Mouse (Mus musculus): ENCODE data around the gene Coq8a. TPM values are rescaled to one million over a fixed set of nuclear protein-coding genes. Genes with fewer than 3 reads are reported as not detected.

The Coq8a gene
- total and polyA plus RNA-seq, 3 experiments, result 1.5 to 2.1 TPM; not detected in 1

DNA sequence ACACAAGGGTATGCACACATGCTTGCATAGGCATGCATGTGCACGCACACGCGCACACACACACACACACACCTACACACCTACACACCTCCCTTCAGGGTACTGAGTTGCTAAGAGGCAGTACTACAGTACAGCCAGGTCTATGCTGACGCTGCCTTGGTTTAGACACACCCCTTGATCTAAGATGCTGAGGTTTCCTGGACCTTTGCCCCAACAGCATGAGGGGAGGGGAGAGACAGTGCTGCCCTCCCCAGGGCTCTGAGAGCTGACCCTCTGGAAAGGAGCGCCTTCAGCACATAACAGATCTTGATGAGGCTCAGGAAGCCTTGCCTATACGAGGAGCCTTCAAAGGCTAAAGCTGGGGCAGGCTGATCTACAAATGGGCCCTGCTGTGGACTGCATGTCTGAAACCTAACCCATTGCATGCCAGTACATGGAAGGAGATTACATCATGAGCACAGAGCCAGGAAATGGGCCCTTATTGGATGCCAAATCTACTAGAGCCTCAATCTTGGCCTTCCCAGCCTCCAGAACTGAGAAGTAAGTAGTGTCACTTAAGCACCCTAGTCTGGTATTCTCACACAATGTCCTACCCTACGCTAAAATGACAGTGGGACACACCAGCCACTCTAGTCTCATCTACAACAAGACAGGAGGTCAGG lies 18.0 kb downstream of the Coq8a start:
- Histone ChIP-seq H3K27ac (ENCODE audit: control insufficient read depth, low read depth, low read length) (no peak overlapping the region), H3K4me3 (ENCODE audit: control insufficient read depth in 1 of 2, insufficient read depth in 1 of 2, low read depth in 2 of 2, low read length in 2 of 2) (no peak overlapping the region), H3K4me1 (ENCODE audit: control insufficient read depth in 1 of 2, insufficient read depth in 2 of 2, low read length in 2 of 2) (no peaks in the 10 kb centered on the region; a peak in 1 of 4 replicates), H3K9me3 (replicated peaks; ENCODE audit: insufficient read depth, low read length) (no peaks in the 10 kb centered on the region), H3K36me3 (ENCODE audit: control insufficient read depth in 1 of 2, insufficient read depth in 2 of 2, low read length in 2 of 2) (no peaks in the 10 kb centered on the region), H3K27me3 (ENCODE audit: control insufficient read depth in 1 of 2, insufficient read depth in 2 of 2, low read length in 2 of 2) (no peaks in the 10 kb centered on the region), H3K79me2 (ENCODE audit: control insufficient read depth, insufficient read depth, low read length, poor library complexity) (no peaks in the 10 kb centered on the region), H3K9ac (ENCODE audit: control insufficient read depth, low read depth, low read length, poor library complexity, severe bottlenecking) (no peak overlapping the region)
- TF ChIP-seq POLR2A (IDR thresholded peaks at IDR 0.05; ENCODE audit: control insufficient read depth in 1 of 2, insufficient read depth in 1 of 2, low read depth in 1 of 2, low read length in 2 of 2, poor library complexity in 1 of 2) (no peak), JUND (IDR thresholded peaks at IDR 0.05; ENCODE audit: low read depth, low read length) (no peak), USF1 (IDR thresholded peaks at IDR 0.05; ENCODE audit: low read depth, low read length) (no peak), MAFK (IDR thresholded peaks at IDR 0.05; ENCODE audit: borderline replicate concordance, low read depth, low read length) (no peak), UBTF (IDR thresholded peaks at IDR 0.05; ENCODE audit: borderline replicate concordance, insufficient read depth, low read depth, low read length) (no peak)
- DNase-seq (ENCODE audit: low read depth, low spot score), result no peak

GRCm38 (mm10) chr1:180179840-180180239 lies 19.6 kb downstream of the Coq8a start:
- H3K36me3 ChIP-seq (ENCODE audit: control insufficient read depth in 1 of 2, insufficient read depth in 2 of 2, low read length in 2 of 2), result no peaks in the 10 kb centered on the region

GRCm38 (mm10) chr1:180179100-180179499 lies 20.3 kb downstream of the Coq8a start:
- Histone ChIP-seq H3K4me1 (ENCODE audit: control insufficient read depth in 1 of 2, insufficient read depth in 2 of 2, low read length in 2 of 2) (no peaks in the 10 kb centered on the region; a peak in 1 of 4 replicates), H3K9me3 (replicated peaks; ENCODE audit: insufficient read depth, low read length) (no peaks in the 10 kb centered on the region), H3K4me3 (ENCODE audit: control insufficient read depth in 1 of 2, insufficient read depth in 1 of 2, low read depth in 2 of 2, low read length in 2 of 2) (no peak overlapping the region), H3K9ac (ENCODE audit: control insufficient read depth, low read depth, low read length, poor library complexity, severe bottlenecking) (no peak overlapping the region), H3K27me3 (ENCODE audit: control insufficient read depth in 1 of 2, insufficient read depth in 2 of 2, low read length in 2 of 2) (no peaks in the 10 kb centered on the region), H3K27ac (ENCODE audit: control insufficient read depth, low read depth, low read length) (no peak overlapping the region), H3K79me2 (ENCODE audit: control insufficient read depth, insufficient read depth, low read length, poor library complexity) (no peaks in the 10 kb centered on the region), H3K36me3 (ENCODE audit: control insufficient read depth in 1 of 2, insufficient read depth in 2 of 2, low read length in 2 of 2) (no peaks in the 10 kb centered on the region)
- TF ChIP-seq GABPA (IDR thresholded peaks at IDR 0.05; ENCODE audit: low read depth, low read length), result no peak
- TF ChIP-seq BHLHE40 (IDR thresholded peaks at IDR 0.05; ENCODE audit: borderline replicate concordance, low read depth, low read length), result no peak
- TF ChIP-seq EP300 (IDR thresholded peaks at IDR 0.05; ENCODE audit: low read depth in 1 of 2, low read length in 2 of 2), result no peak
- TF ChIP-seq USF1 (IDR thresholded peaks at IDR 0.05; ENCODE audit: low read depth, low read length), result no peak
- no peak for DNase-seq (ENCODE audit: low read depth, low spot score)

More at GRCm38 (mm10) chr1:180179840-180180239, 19.6 kb downstream of the Coq8a start:
- no peak for TF ChIP-seq USF2 (IDR thresholded peaks at IDR 0.05; ENCODE audit: borderline replicate concordance in 1 of 2, insufficient read depth in 1 of 2, low read depth in 1 of 2, low read length in 2 of 2)
- no peak for TF ChIP-seq BHLHE40 (IDR thresholded peaks at IDR 0.05; ENCODE audit: borderline replicate concordance, low read depth, low read length)
- no peak for TF ChIP-seq CTCF (IDR thresholded peaks at IDR 0.05 in 2 of 3, conservative IDR thresholded peaks at IDR 0.05 in 1 of 3; ENCODE audit: control insufficient read depth in 1 of 3, insufficient read depth in 1 of 3, low read depth in 2 of 3, low read length in 3 of 3, poor library complexity in 1 of 3, severe bottlenecking in 1 of 3)
- no peak for TF ChIP-seq MYC (IDR thresholded peaks at IDR 0.05; ENCODE audit: low read depth, low read length)
- no peak for TF ChIP-seq ZNF384 (IDR thresholded peaks at IDR 0.05; ENCODE audit: low read depth, low read length)
- no peak for TF ChIP-seq EP300 (IDR thresholded peaks at IDR 0.05; ENCODE audit: low read depth in 1 of 2, low read length in 2 of 2)
- no peak for TF ChIP-seq MAFK (IDR thresholded peaks at IDR 0.05; ENCODE audit: borderline replicate concordance, low read depth, low read length)
- TF ChIP-seq TCF12 (IDR thresholded peaks at IDR 0.05; ENCODE audit: low read depth, low read length), result no peak
- TF ChIP-seq USF1 (IDR thresholded peaks at IDR 0.05; ENCODE audit: low read depth, low read length), result no peak
- TF ChIP-seq POLR2AphosphoS2 (IDR thresholded peaks at IDR 0.05; ENCODE audit: low read length), result no peak
- TF ChIP-seq RAD21 (IDR thresholded peaks at IDR 0.05; ENCODE audit: low read depth, low read length), result no peak
- no peak for TF ChIP-seq TBP (IDR thresholded peaks at IDR 0.05; ENCODE audit: low read depth, low read length)
- TF ChIP-seq UBTF (IDR thresholded peaks at IDR 0.05; ENCODE audit: borderline replicate concordance, insufficient read depth, low read depth, low read length), result no peak
- no peak for TF ChIP-seq ZMIZ1 (IDR thresholded peaks at IDR 0.05; ENCODE audit: low read depth, low read length)
- Histone ChIP-seq H3K9ac (ENCODE audit: control insufficient read depth, low read depth, low read length, poor library complexity, severe bottlenecking) (no peak overlapping the region), H3K27ac (ENCODE audit: control insufficient read depth, low read depth, low read length) (no peak overlapping the region), H3K9me3 (replicated peaks; ENCODE audit: insufficient read depth, low read length) (no peaks in the 10 kb centered on the region), H3K4me1 (ENCODE audit: control insufficient read depth in 1 of 2, insufficient read depth in 2 of 2, low read length in 2 of 2) (no peaks in the 10 kb centered on the region; a peak in 1 of 4 replicates), H3K79me2 (ENCODE audit: control insufficient read depth, insufficient read depth, low read length, poor library complexity) (no peaks in the 10 kb centered on the region), H3K4me3 (ENCODE audit: control insufficient read depth in 1 of 2, insufficient read depth in 1 of 2, low read depth in 2 of 2, low read length in 2 of 2) (no peak overlapping the region), H3K27me3 (ENCODE audit: control insufficient read depth in 1 of 2, insufficient read depth in 2 of 2, low read length in 2 of 2) (no peaks in the 10 kb centered on the region)
- no peak for DNase-seq (ENCODE audit: low read depth, low spot score)
